Mouse (Mus musculus): ENCODE results near the gene Dlx1.

DNA sequence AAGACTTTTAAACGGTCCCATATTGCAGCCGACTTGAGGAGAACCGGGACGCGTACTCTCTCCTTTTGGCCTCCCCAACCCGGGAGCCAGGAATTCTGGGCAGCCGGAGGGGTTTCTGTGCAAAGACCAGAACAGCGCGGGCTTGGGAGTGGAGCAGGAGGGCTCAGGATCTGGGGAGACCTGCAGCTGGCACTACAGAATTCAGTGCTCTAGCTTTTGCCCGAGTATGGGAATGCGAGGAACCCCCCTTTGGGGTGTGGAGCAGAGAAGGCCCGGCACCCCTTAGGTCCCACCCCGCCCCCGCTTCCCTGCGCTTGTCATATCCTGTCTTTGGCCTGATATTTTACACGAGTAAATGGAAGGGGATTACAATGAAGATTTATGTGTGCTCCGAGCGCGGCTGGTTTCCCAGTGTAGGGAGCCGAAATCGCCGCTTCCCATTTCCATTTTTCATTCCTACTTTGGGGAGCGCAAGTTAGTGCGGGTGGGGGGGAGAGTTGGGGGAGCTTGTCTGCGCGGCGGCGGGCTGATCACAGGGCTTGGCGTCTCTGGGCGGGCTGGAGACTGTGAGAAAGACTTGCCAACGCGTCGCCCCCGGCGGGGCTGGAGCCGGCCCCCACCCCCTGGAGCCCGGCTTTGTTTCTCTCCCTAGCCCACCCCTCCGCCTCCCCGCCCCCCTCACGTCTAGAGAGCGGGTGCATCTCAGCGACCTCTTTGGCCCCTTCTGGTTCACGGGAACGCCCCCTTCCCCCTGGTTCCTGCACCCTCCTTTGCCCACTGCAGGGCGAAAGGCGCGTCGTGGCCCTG, 12.9 kb downstream of the Dlx1 start:
- TF ChIP-seq ZNF384 (IDR thresholded peaks at IDR 0.05; ENCODE audit: low read depth, low read length): no peak
- no peak for TF ChIP-seq MAFK (IDR thresholded peaks at IDR 0.05; ENCODE audit: insufficient read depth, low read depth, low read length)
